Mouse (Mus musculus) CH12.LX (cell line): ENCODE results near the gene Fam214a. TPM values are rescaled to one million over a fixed set of nuclear protein-coding genes. Genes with fewer than 3 reads are reported as not detected.

Source experiments
- DNase-seq: peaks from one replicate; pipeline ENCODE4 v3.0.0-alpha.2; 2013; ENCODE audit errors: extremely low read depth
- H3K27ac ChIP-seq: 2 replicates; pipeline ENCODE4 v1.5.1; 2012; ENCODE audit warnings: low read depth, mild to moderate bottlenecking, control low read depth, moderate library complexity; ENCODE audit not compliant: insufficient read depth
- H3K27me3 ChIP-seq: replicated peaks from 2 replicates; pipeline ENCODE3; 2012; ENCODE audit warnings: inconsistent platforms
- H3K36me3 ChIP-seq, 2 experiments: replicated peaks in 1 of 2; 2 replicates each; pipeline versions ENCODE3 to v1.6.1; 2012; ENCODE audit warnings: inconsistent platforms in 1 of 2, low read length in 1 of 2, mild to moderate bottlenecking in 1 of 2, mixed read lengths in 1 of 2, moderate library complexity in 1 of 2; ENCODE audit not compliant: control insufficient read depth in 1 of 2, insufficient read depth in 1 of 2
- H3K4me1 ChIP-seq, 2 experiments: 2 replicates each; pipeline ENCODE4 v1.6.1; 2012; ENCODE audit warnings: inconsistent platforms in 1 of 2, moderate library complexity in 1 of 2; ENCODE audit not compliant: insufficient read depth in 2 of 2, control insufficient read depth in 1 of 2
- H3K4me2 ChIP-seq: 2 replicates; pipeline ENCODE4 v1.6.1; 2012; ENCODE audit warnings: low read depth, mild to moderate bottlenecking, control low read depth; ENCODE audit not compliant: poor library complexity, insufficient read depth, severe bottlenecking
- H3K4me3 ChIP-seq, 3 experiments: fragments of 150-350 bp in 1 of 3; sonication (generic) in 1 of 3; replicated peaks in 1 of 3; 2 replicates each; pipeline versions ENCODE3 to v1.5.1; 2011 to 2012; ENCODE audit warnings: low read depth in 2 of 3, low read length in 2 of 3, mild to moderate bottlenecking in 2 of 3, moderate library complexity in 2 of 3, control low read depth in 1 of 3, improper control_type of control experiment in 1 of 3, inconsistent platforms in 1 of 3, mixed read lengths in 1 of 3; ENCODE audit not compliant: poor library complexity in 1 of 3
- H3K79me2 ChIP-seq: replicated peaks from 2 replicates; pipeline ENCODE4 v1.6.1; 2012; ENCODE audit warnings: mild to moderate bottlenecking, moderate library complexity; ENCODE audit not compliant: control insufficient read depth, poor library complexity, insufficient read depth, severe bottlenecking; ENCODE audit errors: extremely low read depth
- H3K9ac ChIP-seq: 2 replicates; pipeline ENCODE4 v1.6.1; 2012; ENCODE audit warnings: low read depth, mild to moderate bottlenecking, control low read depth, moderate library complexity; ENCODE audit not compliant: insufficient read depth
- H3K9me3 ChIP-seq: replicated peaks from 2 replicates; pipeline ENCODE3; 2012; ENCODE audit warnings: low read length, inconsistent platforms, mixed read lengths
- CHD1 ChIP-seq: IDR thresholded peaks from 2 replicates; pipeline ENCODE4 v1.6.1; 2012; ENCODE audit warnings: low read depth, low read length, improper control_type of control experiment, inconsistent platforms
- CTCF ChIP-seq, 2 experiments: IDR thresholded peaks in 1 of 2; conservative IDR thresholded peaks in 1 of 2; 2 replicates each; pipeline ENCODE4 v1.5.1; 2011 to 2012; ENCODE audit warnings: low read depth in 2 of 2, low read length in 2 of 2, improper control_type of control experiment in 1 of 2, inconsistent platforms in 1 of 2, mild to moderate bottlenecking in 1 of 2, moderate library complexity in 1 of 2
- ELF1 ChIP-seq: IDR thresholded peaks from 2 replicates; pipeline ENCODE4 v1.6.1; 2014; ENCODE audit warnings: low read depth, mild to moderate bottlenecking, inconsistent platforms, low read length, improper control_type of control experiment
- EP300 ChIP-seq: IDR thresholded peaks from 2 replicates; pipeline ENCODE4 v1.6.1; 2011; ENCODE audit warnings: low read length, improper control_type of control experiment
- JUN ChIP-seq: IDR thresholded peaks from 2 replicates; pipeline ENCODE4 v1.6.1; 2011; ENCODE audit warnings: low read depth, mild to moderate bottlenecking, low read length, improper control_type of control experiment, moderate library complexity; ENCODE audit not compliant: insufficient read depth
- JUND ChIP-seq: conservative IDR thresholded peaks from 2 replicates; pipeline ENCODE4 v1.6.1; 2011; ENCODE audit warnings: low read depth, low read length, improper control_type of control experiment
- MAFK ChIP-seq: IDR thresholded peaks from 2 replicates; pipeline ENCODE4 v1.6.1; 2011; ENCODE audit warnings: low read length, improper control_type of control experiment; ENCODE audit not compliant: insufficient replicate concordance
- MEF2A ChIP-seq: IDR thresholded peaks from 2 replicates; pipeline ENCODE4 v1.6.1; 2014; ENCODE audit warnings: low read depth, mild to moderate bottlenecking, inconsistent platforms, low read length, improper control_type of control experiment, borderline replicate concordance
- MXI1 ChIP-seq: IDR thresholded peaks from 2 replicates; pipeline ENCODE4 v1.6.1; 2011; ENCODE audit warnings: mild to moderate bottlenecking, low read depth, low read length, improper control_type of control experiment
- PAX5 ChIP-seq: IDR thresholded peaks from 2 replicates; pipeline ENCODE4 v1.6.1; 2012; ENCODE audit warnings: low read length, inconsistent platforms, mixed read lengths
- SIN3A ChIP-seq: IDR thresholded peaks from 2 replicates; pipeline ENCODE4 v1.6.1; 2012; ENCODE audit warnings: low read length, improper control_type of control experiment, inconsistent platforms
- SMC3 ChIP-seq: IDR thresholded peaks from 2 replicates; pipeline ENCODE4 v1.6.1; 2011; ENCODE audit warnings: low read depth, low read length, improper control_type of control experiment
- TBP ChIP-seq: conservative IDR thresholded peaks from 2 replicates; pipeline ENCODE4 v1.6.1; 2011; ENCODE audit warnings: low read depth, low read length, improper control_type of control experiment
- UBTF ChIP-seq: IDR thresholded peaks from 2 replicates; pipeline ENCODE4 v1.6.1; 2012; ENCODE audit warnings: low read depth, mild to moderate bottlenecking, inconsistent platforms, low read length, improper control_type of control experiment, moderate library complexity
- USF2 ChIP-seq: conservative IDR thresholded peaks from 2 replicates; pipeline ENCODE4 v1.6.1; 2011; ENCODE audit warnings: low read depth, low read length, improper control_type of control experiment
- ZC3H11A ChIP-seq: IDR thresholded peaks from 2 replicates; pipeline ENCODE4 v1.6.1; 2012; ENCODE audit warnings: low read depth, mild to moderate bottlenecking, inconsistent platforms, low read length, improper control_type of control experiment
- ZKSCAN1 ChIP-seq: IDR thresholded peaks from 2 replicates; pipeline ENCODE4 v1.6.1; 2012; ENCODE audit warnings: low read depth, inconsistent platforms, low read length, improper control_type of control experiment, borderline replicate concordance
- ZMIZ1 ChIP-seq: IDR thresholded peaks from 2 replicates; pipeline ENCODE4 v1.6.1; 2012; ENCODE audit warnings: low read depth, mild to moderate bottlenecking, inconsistent platforms, low read length, improper control_type of control experiment
- dilution Hi-C: fragments of 300-500 bp; cut with MboI; formaldehyde crosslinking; loops from 2 replicates; pipeline ENCODE4 v1.14.3; 2020; ENCODE audit warnings: low sequenced_read_pairs; ENCODE audit not compliant: extremely low pct_unique_long_range_greater_than_20kb, extremely low pct_ligation_motif_present
- in situ Hi-C: fragments of 300-500 bp; cut with MboI; formaldehyde crosslinking; loops from 3 replicates; pipeline ENCODE4 v1.14.3; 2019; ENCODE audit warnings: low sequenced_read_pairs, low pct_ligation_motif_present, low pct_unique_long_range_greater_than_20kb, mixed read lengths
- polyA plus RNA-seq: library from polyadenylated mRNA; unstranded; fragments of >175 nt; gene quantifications from 2 replicates; pipeline ENCODE4 v1.2.1, GENCODE M21; 2012; ENCODE audit warnings: low read depth; ENCODE audit not compliant: insufficient read length
- total RNA-seq, 2 experiments: library from RNA; depleted of rRNA; stranded (reverse); fragments of 300-350 nt in 1 of 2; fragments of >200 nt in 1 of 2; gene quantifications; 2 replicates each; pipeline ENCODE4 v1.2.3; 2012 to 2014

Gene Fam214a
- total and polyA plus RNA-seq, 3 experiments, result 6.2 to 8.6 (median 7.0) TPM

DNA sequence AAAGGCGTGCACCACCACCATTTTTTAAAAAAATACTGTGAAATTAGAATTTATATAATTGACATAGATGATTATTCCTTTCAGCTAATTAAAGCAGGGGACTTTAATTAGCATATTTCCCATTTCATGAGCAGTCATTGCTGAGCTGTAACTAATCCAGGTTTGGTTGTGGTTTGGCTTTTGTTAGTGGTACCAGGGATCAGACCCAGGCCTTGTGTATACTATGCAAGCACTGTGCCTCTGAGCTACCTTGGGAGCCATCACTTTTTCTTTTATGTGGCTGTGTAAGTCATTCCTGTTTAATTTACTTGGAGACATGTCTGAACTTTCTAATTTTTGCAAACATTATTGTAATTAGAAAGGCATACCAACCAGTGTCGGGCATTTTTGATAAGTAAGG is 24.6 kb downstream of the Fam214a start:
- no peak for DNase-seq
- Histone ChIP-seq H3K79me2 (peaks cover 4% of the 10 kb centered on the region), H3K27me3 (no peaks in the 10 kb centered on the region), H3K4me2 (no peak overlapping the region), H3K27ac (no peak overlapping the region), H3K36me3 (peaks cover 0 to 13% of the 10 kb centered on the region in 2 experiments), H3K4me1 (peaks cover 7 to 39% of the 10 kb centered on the region in 2 experiments), H3K9me3 (no peaks in the 10 kb centered on the region)
- in situ Hi-C loops, result no loop called here
- TF ChIP-seq CTCF (conservative IDR thresholded peaks at IDR 0.05 in 1 of 2, IDR thresholded peaks at IDR 0.05 in 1 of 2; ENCODE audit: low read depth in 2 of 2, low read length in 2 of 2) (no peak), SIN3A (no peak), MXI1 (no peak)
- TF ChIP-seq, all 38 proteins: peak for 0
- no peak overlapping the region for H3K4me3 ChIP-seq
- dilution Hi-C loops, result no loop called here
- H3K9ac ChIP-seq, result no peak overlapping the region

- H3K4me3 ChIP-seq, result no peak overlapping the region
- no peak for TF ChIP-seq CHD1
- TF ChIP-seq USF2, result no peak
- no peak for TF ChIP-seq SIN3A
- TF ChIP-seq TBP, result no peak
- TF ChIP-seq MAFK, result no peak
- no peak for TF ChIP-seq EP300
- no peak for TF ChIP-seq CTCF (conservative IDR thresholded peaks at IDR 0.05 in 1 of 2, IDR thresholded peaks at IDR 0.05 in 1 of 2; ENCODE audit: low read depth in 2 of 2, low read length in 2 of 2)
- TF ChIP-seq SMC3, result no peak
- no peak for TF ChIP-seq PAX5
- no peak for TF ChIP-seq ZMIZ1
- no peak for TF ChIP-seq MEF2A
- TF ChIP-seq ELF1, result no peak
- no peak for TF ChIP-seq UBTF
- no peak for TF ChIP-seq ZC3H11A
- no peak for TF ChIP-seq JUN
- no peak for TF ChIP-seq ZKSCAN1
- no peak for TF ChIP-seq JUND
- TF ChIP-seq, all 38 proteins: peak for 0
- Histone ChIP-seq H3K9ac (no peak overlapping the region), H3K4me2 (no peak overlapping the region), H3K27ac (no peak overlapping the region), H3K4me1 (peaks cover 7 to 42% of the 10 kb centered on the region in 2 experiments), H3K27me3 (no peaks in the 10 kb centered on the region), H3K9me3 (no peaks in the 10 kb centered on the region), H3K79me2 (peaks cover 4% of the 10 kb centered on the region), H3K36me3 (peaks cover 0 to 17% of the 10 kb centered on the region in 2 experiments)
- no peak for DNase-seq
- dilution Hi-C loops (no loop called here), in situ Hi-C loops (no loop called here)
These were observed 25.3 kb downstream of the Fam214a start for GRCm38 (mm10) chr9:74977962-74978361.
